Mouse (Mus musculus): ENCODE results near the gene Nop10.

DNA sequence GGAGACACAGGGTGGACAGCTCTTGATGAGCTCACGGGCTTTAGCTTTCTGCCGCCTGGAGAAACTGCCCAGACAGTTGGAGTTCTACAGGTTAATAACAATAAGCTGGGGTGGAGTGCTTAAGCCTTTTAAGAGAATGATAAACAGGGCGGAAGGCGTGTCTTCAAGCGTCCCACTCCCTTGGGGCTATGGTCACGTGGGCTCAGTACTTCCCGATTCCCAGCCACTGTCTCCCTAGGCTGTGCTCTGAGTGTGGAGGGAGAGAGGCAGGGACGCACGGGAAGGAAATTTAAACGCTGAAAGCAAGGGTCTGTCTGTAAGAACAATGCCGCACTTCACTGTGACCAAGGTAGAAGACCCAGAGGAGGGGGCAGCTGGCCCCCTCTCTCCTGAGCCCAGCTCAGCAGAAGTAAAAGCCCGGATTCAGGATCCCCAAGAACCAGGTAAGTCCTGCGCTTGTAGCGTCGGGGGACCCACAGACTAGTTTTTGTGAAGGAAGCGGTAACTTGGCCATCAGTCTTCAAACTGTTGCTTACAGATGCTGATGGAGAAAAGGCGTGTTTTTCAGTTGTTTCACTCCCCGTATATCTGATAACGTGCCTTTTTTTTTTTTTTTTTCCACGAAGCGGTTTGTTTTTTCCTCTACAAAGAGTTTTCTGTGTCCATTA, 22.8 kb downstream of the Nop10 start:
- no peak for TF ChIP-seq CTCF (IDR thresholded peaks at IDR 0.05; ENCODE audit: extremely low read depth, insufficient read depth, insufficient read length, insufficient replicate concordance)
- TF ChIP-seq POLR2A (IDR thresholded peaks at IDR 0.05; ENCODE audit: low read depth, low read length), result no peak
